Comparison of ENCODE assay signal across 12 mouse cellular contexts in genomic region chr12:13594746-13595469, GRCm38 (mm10).
A peak's percentile ranks its signal among the peaks of the same experiment; 100 is the strongest.
DNase-seq lines count a peak whose midpoint lies in the region; ATAC-seq lines count a peak whose summit lies in the region.
"Had no signal": no experiment of that assay in that cellular context is flagged by ENCODE, and none has a peak within 500 bp of the region (broad histone marks: within the 10 kb centered on the region; RNA-seq: fewer than 3 reads in every experiment).

No protein-coding gene starts in this region.

- H3K4me3 ChIP-seq in forebrain, embryonic 13.5 days = no peak overlapping the region
- H3K4me3 ChIP-seq in forebrain, embryonic 11.5 days (ENCODE audit: low read depth, low read length) = no peak overlapping the region
- no peak overlapping the region for H3K4me3 ChIP-seq in midbrain, embryonic 12.5 days
- H3K4me3 ChIP-seq: embryonic facial prominence, embryonic 15.5 days had no signal

- no peaks in the 10 kb centered on the region for H3K27me3 ChIP-seq in forebrain, embryonic 13.5 days
- H3K27me3 ChIP-seq in forebrain, embryonic 11.5 days (ENCODE audit: control insufficient read depth, insufficient read depth, low read length) = no peaks in the 10 kb centered on the region
- no peaks in the 10 kb centered on the region for H3K27me3 ChIP-seq in midbrain, embryonic 12.5 days
- H3K27me3 ChIP-seq: embryonic facial prominence, embryonic 15.5 days had no signal

- H3K36me3 ChIP-seq in forebrain, embryonic 13.5 days (ENCODE audit: poor library complexity, severe bottlenecking) = no peaks in the 10 kb centered on the region
- H3K36me3 ChIP-seq in forebrain, embryonic 11.5 days (ENCODE audit: control insufficient read depth, insufficient read depth, low read length) = no peaks in the 10 kb centered on the region
- H3K36me3 ChIP-seq in midbrain, embryonic 12.5 days = no peaks in the 10 kb centered on the region
- H3K36me3 ChIP-seq: embryonic facial prominence, embryonic 15.5 days had no signal

- H3K9ac ChIP-seq in forebrain, embryonic 13.5 days = no peak overlapping the region
- no peak overlapping the region for H3K9ac ChIP-seq in forebrain, embryonic 11.5 days (ENCODE audit: low read length)
- H3K9ac ChIP-seq in midbrain, embryonic 12.5 days (replicated peaks) = no peak overlapping the region
- H3K9ac ChIP-seq: embryonic facial prominence, embryonic 15.5 days had no signal

- H3K9me3 ChIP-seq in forebrain, embryonic 13.5 days (replicated peaks) = no peaks in the 10 kb centered on the region
- no peaks in the 10 kb centered on the region for H3K9me3 ChIP-seq in forebrain, embryonic 11.5 days (ENCODE audit: control insufficient read depth, low read length)
- H3K9me3 ChIP-seq in midbrain, embryonic 12.5 days = no peaks in the 10 kb centered on the region
- H3K9me3 ChIP-seq: embryonic facial prominence, embryonic 15.5 days had no signal

- intact Hi-C loops in left cerebral cortex, postnatal 4 days (cut with DNase I) = no loop called here

- no peak overlapping the region for H3K4me2 ChIP-seq in forebrain, embryonic 13.5 days
- H3K4me2 ChIP-seq in forebrain, embryonic 11.5 days (ENCODE audit: low read depth, low read length, severe bottlenecking) = no peak overlapping the region
- no peak overlapping the region for H3K4me2 ChIP-seq in midbrain, embryonic 12.5 days (replicated peaks)
- H3K4me2 ChIP-seq: embryonic facial prominence, embryonic 15.5 days had no signal

- ATAC-seq in forebrain, embryonic 13.5 days = peak; percentile 62; the same call in 1 of the 2 replicates
- no peak for ATAC-seq in forebrain, embryonic 11.5 days (replicated peaks; ENCODE audit: low FRiP score)
- ATAC-seq in midbrain, embryonic 12.5 days (ENCODE audit: low FRiP score, low read depth) = peak; percentile 41; the same call in 1 of the 2 replicates
- ATAC-seq in erythroblast, adult 5-6 weeks (replicated peaks; ENCODE audit: low FRiP score, poor library complexity, severe bottlenecking) = no peak

- WGBS in forebrain, embryonic 13.5 days = 66% methylated on average over 9 of the region's 9 CpGs
- 72% methylated on average over 9 of the region's 9 CpGs for WGBS in forebrain, embryonic 11.5 days
- 64% methylated on average over 9 of the region's 9 CpGs for WGBS in midbrain, embryonic 12.5 days

- H3K27ac ChIP-seq in forebrain, embryonic 13.5 days = no peak overlapping the region
- H3K27ac ChIP-seq in forebrain, embryonic 11.5 days (ENCODE audit: low read depth, low read length) = no peak overlapping the region
- H3K27ac ChIP-seq in midbrain, embryonic 12.5 days (replicated peaks) = no peak overlapping the region
- H3K27ac ChIP-seq: embryonic facial prominence, embryonic 15.5 days had no signal

- peaks cover 4% of the 10 kb centered on the region; the same call in 1 of the 2 replicates for H3K4me1 ChIP-seq in forebrain, embryonic 13.5 days
- no peaks in the 10 kb centered on the region for H3K4me1 ChIP-seq in forebrain, embryonic 11.5 days (replicated peaks; ENCODE audit: control insufficient read depth, insufficient read depth, low read length)
- H3K4me1 ChIP-seq in midbrain, embryonic 12.5 days = no peaks in the 10 kb centered on the region
- H3K4me1 ChIP-seq: embryonic facial prominence, embryonic 15.5 days had no signal

- no peak for DNase-seq in forebrain, embryonic 11.5 days (ENCODE audit: low spot score)
- peak; percentile 27 for DNase-seq in left cerebral cortex, postnatal 4 days
- no peak for DNase-seq in left cerebral cortex, adult 8-10 months (ENCODE audit: low spot score in 2 of 2)
- DNase-seq in ZHBTc4 (ENCODE audit: low read depth, low spot score) = peak; percentile 13
- DNase-seq in kidney, postnatal 4 days = no peak
- DNase-seq: gastrocnemius, postnatal 14 days; heart, postnatal 4 days; kidney, postnatal 14 days had no signal

Comparison
In these comparisons a context has a peak if more than half of its experiments do, and no peak if none do; other contexts are left out.
1. ATAC-seq: peak in forebrain, embryonic 13.5 days (single experiment) and midbrain, embryonic 12.5 days (single experiment); none in forebrain, embryonic 11.5 days (single experiment) and erythroblast, adult 5-6 weeks (single experiment).
2. DNase-seq: peak in left cerebral cortex, postnatal 4 days (single experiment) and ZHBTc4 (single experiment); none in forebrain, embryonic 11.5 days (single experiment), left cerebral cortex, adult 8-10 months (0 of 2) and kidney, postnatal 4 days (0 of 2).